Mouse (Mus musculus): Measurements from ENCODE around the gene 8030411F24Rik. TPM values are rescaled to one million over a fixed set of nuclear protein-coding genes. Genes with fewer than 3 reads are reported as not detected.
"Not testable (repeated sequence)": the region's sequence is repeated elsewhere in the genome, so short reads cannot be mapped to it uniquely, and the experiment has no call there.

Gene 8030411F24Rik
- not detected in 2 replicates for polyA plus RNA-seq (2015; fragmentation: Nextera tagmentation; extraction: Ambion mirVana)

DNA sequence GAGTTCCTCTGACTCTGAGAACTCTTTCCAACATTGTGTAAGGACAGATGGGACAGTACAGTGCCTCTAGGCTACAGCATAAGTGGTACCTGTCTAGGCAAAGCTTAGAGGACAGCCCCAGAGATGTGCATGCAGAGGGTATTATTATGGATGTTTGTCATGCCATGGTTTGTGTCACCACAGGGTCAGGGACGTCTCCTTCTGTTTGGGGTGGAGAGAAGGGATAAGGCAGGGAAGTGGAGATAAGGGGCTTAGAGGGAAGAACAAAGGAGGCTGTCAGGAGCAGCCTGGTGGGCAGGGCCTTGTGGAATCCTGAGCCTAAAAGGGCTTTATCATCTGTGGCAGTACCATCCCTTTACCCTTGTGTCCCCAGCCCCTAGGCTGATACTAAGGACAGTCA is at the start of gene 8030411F24Rik:
TSS of gene 8030411F24Rik (plus strand) at position 301 of the 400 bp plus-strand sequence.
- no peaks in the 10 kb centered on the region for H3K9me3 ChIP-seq
- no peaks in the 10 kb centered on the region for H3K36me3 ChIP-seq
- H3K9ac ChIP-seq (replicated peaks): no peak within 1 kb of the TSS
- no peaks in the 10 kb centered on the region for H3K4me1 ChIP-seq
- ATAC-seq (replicated peaks): no peak
- no peak within 1 kb of the TSS for H3K4me3 ChIP-seq
- H3K27ac ChIP-seq (replicated peaks): no peak within 1 kb of the TSS
- WGBS: 15% methylated on average over 1 of the region's 1 CpGs
- no peak within 1 kb of the TSS for H3K4me2 ChIP-seq (replicated peaks)
- H3K27me3 ChIP-seq: no peaks in the 10 kb centered on the region

DNA sequence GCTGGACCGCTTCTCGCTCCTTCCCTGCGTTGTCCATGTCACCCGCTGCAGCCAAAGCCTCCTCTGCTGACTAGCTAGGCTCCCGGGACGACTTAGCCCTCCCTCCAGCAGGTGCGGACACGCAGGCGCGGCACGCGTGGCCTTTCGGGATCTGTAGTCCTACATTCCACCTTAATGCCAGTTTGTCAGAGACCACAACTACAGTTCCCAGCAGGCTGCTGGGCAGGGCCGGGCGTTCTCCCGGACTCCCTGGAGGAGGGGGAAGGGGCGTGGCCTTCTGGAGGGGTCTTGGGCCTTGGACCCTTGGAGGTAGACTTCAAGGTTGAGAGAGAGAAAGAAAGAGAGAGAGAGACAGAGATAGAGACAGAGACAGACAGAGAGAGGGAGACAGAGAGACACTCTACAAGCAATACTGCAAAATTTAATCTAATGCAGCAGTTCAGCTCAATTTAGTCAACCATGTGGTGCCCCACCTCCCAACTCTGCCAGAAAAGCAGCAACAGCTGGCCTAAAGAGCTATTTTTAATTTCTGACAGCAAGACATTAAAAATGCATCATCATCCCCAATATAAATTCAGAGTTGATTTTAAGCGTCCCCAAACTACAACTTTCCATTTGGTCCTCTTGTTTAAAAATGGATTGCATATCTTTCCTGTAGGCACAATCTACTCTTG is 49.3 kb upstream of the 8030411F24Rik start, which contains the start of gene Napb:
TSS of gene Napb (minus strand) at position 141 of the 674 bp plus-strand sequence.
- WGBS: 5% methylated on average over 18 of the region's 18 CpGs
- Histone ChIP-seq H3K9ac (replicated peaks) (peak within 1 kb of the TSS; percentile 92), H3K27ac (replicated peaks) (peak within 1 kb of the TSS; percentile 65), H3K9me3 (no peaks in the 10 kb centered on the region), H3K36me3 (no peaks in the 10 kb centered on the region), H3K4me1 (peaks cover 16% of the 10 kb centered on the region), H3K4me3 (peak within 1 kb of the TSS; percentile 81), H3K27me3 (no peaks in the 10 kb centered on the region), H3K4me2 (replicated peaks) (peak within 1 kb of the TSS; percentile 65)
- peak; percentile 100 for ATAC-seq (replicated peaks)

DNA sequence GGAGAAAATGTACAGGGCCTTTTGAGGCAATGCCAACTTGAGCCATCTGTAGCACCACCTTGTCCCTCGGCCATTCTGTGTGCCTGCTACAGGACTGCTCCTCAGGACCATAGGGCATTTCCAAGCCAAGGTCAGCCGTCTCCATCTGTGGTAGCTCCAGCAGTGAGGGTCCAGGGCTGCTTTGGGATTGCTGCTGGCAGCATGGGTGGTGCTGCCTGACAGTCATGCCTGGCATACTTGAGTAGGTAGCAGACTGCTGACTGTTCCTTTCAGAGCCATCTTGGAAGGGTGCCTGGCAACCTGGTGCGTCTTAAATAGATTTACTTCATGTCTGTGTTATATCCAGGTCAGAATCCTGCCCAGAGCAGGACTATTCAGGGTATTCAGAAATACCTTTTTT is 38.8 kb upstream of the 8030411F24Rik start:
- peak; percentile 82 for ATAC-seq (replicated peaks)

DNA sequence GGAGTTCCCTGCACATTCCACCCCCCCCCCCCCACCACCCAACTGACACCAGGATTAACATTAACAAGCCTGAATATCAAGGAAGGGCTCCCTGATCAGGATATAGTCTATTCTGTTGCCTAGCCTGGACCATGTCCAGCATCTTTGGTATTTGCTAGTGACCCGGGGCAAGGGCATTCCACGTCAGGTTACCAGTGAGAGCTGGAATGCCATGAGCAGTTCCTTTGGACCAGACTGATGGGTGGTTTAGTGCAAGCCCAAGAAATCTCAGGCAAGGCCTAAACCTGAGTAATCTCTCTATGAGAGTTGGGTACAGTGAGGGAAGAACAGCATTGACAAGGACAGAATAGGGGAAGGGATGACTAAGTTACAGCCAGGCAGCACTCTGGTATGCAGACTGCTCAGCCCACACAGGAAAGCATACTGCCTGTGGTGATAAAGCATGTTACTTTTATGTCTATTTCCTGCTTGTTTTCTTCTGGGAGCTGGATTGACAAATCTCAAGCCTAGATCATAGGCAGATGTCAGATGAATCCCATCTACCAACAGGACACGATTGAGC is 37.9 kb upstream of the 8030411F24Rik start:
- Histone ChIP-seq H3K27ac (replicated peaks) (no peak overlapping the region), H3K4me3 (no peak overlapping the region), H3K36me3 (no peaks in the 10 kb centered on the region), H3K4me1 (0 out of 2 replicates have a peak, but pooled peaks cover 7% of the 10 kb centered on the region), H3K9ac (replicated peaks) (no peak overlapping the region), H3K27me3 (no peaks in the 10 kb centered on the region), H3K9me3 (no peaks in the 10 kb centered on the region), H3K4me2 (replicated peaks) (no peak overlapping the region)
- ATAC-seq (replicated peaks): 0 out of 2 replicates have a peak, but pooled peaks have one; percentile 26
- 85% methylated on average over 3 of the region's 3 CpGs for WGBS

More for the DNA sequence above, 38.8 kb upstream of the 8030411F24Rik start:
- Histone ChIP-seq H3K36me3 (no peaks in the 10 kb centered on the region), H3K4me2 (replicated peaks) (no peak overlapping the region), H3K9ac (replicated peaks) (no peak overlapping the region), H3K4me1 (0 out of 2 replicates have a peak, but pooled peaks cover 7% of the 10 kb centered on the region), H3K4me3 (no peak overlapping the region), H3K27ac (replicated peaks) (peak overlapping the region; percentile 50), H3K9me3 (no peaks in the 10 kb centered on the region), H3K27me3 (no peaks in the 10 kb centered on the region)
- WGBS: 54% methylated on average over 3 of the region's 3 CpGs

DNA sequence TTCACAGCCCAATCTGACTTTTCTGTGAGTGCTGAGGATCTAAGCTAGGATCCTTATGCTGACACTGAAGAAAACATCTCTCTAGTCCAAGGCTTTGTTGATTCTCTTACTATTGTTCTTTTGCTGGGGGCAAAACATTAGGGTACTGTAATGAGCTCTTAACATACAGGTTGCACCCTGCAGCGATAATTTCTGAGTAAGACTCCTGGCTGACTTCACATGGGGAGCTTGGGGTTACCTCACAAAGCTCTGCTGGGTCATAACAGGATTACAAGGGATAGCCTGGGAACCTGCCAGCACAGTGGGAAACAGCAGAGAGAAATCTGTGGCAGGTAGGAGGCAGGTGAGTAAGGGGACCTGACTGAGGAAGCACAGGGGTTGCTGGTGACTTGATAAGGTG is 31.8 kb upstream of the 8030411F24Rik start, which contains the start of gene Cstl1:
TSS of gene Cstl1 (plus strand) at position 301 of the 400 bp plus-strand sequence.
- Histone ChIP-seq H3K27me3 (no peaks in the 10 kb centered on the region), H3K36me3 (no peaks in the 10 kb centered on the region), H3K9ac (replicated peaks) (no peak within 1 kb of the TSS), H3K9me3 (no peaks in the 10 kb centered on the region), H3K4me1 (peaks cover 2% of the 10 kb centered on the region; the same call in 1 of the 2 replicates), H3K27ac (replicated peaks) (no peak within 1 kb of the TSS), H3K4me3 (no peak within 1 kb of the TSS), H3K4me2 (replicated peaks) (no peak within 1 kb of the TSS)
- 79% methylated on average over 1 of the region's 1 CpGs for WGBS
- ATAC-seq (replicated peaks): no peak

DNA sequence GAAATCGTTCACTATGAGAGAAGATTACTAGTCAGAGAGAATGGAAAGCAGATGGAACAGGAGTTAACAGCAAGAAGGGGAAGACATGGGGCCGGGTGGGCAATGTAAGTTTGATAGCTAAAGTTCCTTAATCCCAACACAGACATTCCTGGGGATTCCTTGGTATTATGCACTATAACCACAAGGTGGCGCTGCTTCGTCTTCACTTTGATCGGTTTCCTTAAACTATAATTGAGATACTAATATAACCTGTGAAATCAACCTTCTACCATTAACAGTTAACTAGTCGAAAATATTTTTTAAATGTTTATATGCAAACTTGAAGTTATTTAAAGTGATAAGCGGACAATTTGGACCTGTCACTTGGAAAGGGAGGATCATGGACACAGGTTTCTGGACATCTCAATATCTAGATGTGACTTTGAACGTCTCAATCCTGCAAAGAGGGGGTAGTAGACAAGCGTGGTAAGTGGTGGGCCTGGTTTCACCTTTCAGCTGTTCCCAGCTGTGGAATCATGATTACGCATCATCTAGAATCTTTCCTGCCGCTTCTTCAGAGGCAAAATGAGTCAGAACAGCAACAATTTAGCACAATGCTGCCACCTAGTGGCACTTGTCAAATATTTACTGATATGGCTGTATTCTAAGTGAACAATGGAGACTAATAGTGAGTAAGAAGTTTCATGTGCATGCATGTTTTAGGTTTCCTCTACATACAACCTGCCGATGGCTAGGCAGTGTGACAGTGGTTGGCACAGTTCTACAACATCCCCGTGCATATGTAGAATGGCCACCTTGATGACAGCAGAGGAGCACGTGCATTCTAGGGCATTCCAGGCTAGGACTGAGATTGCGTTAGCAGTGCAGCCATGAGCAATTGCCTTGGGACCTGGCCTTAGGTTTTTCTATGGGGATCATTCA is 29.7 kb upstream of the 8030411F24Rik start:
- ATAC-seq (replicated peaks): peak; percentile 87
- no peak overlapping the region for H3K27ac ChIP-seq (replicated peaks)
- WGBS: 17% methylated on average over 15 of the region's 15 CpGs
- no peaks in the 10 kb centered on the region for H3K27me3 ChIP-seq
- H3K36me3 ChIP-seq: no peaks in the 10 kb centered on the region
- peak overlapping the region; percentile 32 for H3K4me3 ChIP-seq
- H3K4me1 ChIP-seq: peaks cover 2% of the 10 kb centered on the region; the same call in 1 of the 2 replicates
- H3K4me2 ChIP-seq (replicated peaks): peak overlapping the region; percentile 51
- H3K9ac ChIP-seq (replicated peaks): peak overlapping the region; percentile 34; the same call in 1 of the 2 replicates
- no peaks in the 10 kb centered on the region for H3K9me3 ChIP-seq

DNA sequence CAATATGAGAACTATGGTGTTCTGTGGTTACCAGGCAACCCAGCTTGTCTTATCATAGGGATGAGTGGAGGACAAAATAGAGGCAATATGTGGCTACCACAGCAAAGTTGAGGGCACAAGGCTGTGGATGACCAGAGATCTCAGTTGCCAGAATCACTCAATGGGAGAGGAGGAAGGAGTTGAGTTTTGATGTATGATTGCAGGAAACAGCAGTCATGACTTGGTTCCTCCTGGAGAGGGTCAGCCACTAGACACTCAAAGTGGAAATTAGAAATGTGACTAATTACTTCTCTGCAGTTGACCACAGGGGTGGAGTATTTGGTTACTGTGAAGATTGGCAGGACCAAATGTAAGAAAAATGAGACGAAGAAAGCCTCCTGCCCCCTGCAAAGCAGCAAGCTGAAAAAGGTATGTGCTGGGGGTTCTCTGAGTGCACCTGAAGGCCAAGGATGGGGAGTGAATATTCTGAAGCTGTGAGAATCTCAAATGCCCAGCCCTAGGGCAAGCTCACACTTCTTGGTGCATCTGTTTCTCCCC is 27.4 kb upstream of the 8030411F24Rik start:
- H3K9ac ChIP-seq (replicated peaks): no peak overlapping the region
- H3K9me3 ChIP-seq: no peaks in the 10 kb centered on the region
- H3K4me2 ChIP-seq (replicated peaks): no peak overlapping the region
- WGBS: 65% methylated on average over 1 of the region's 1 CpGs
- ATAC-seq (replicated peaks): no peak
- no peak overlapping the region for H3K4me3 ChIP-seq
- H3K36me3 ChIP-seq: no peaks in the 10 kb centered on the region
- no peak overlapping the region for H3K27ac ChIP-seq (replicated peaks)
- no peaks in the 10 kb centered on the region for H3K27me3 ChIP-seq
- H3K4me1 ChIP-seq: peaks cover 2% of the 10 kb centered on the region; the same call in 1 of the 2 replicates

DNA sequence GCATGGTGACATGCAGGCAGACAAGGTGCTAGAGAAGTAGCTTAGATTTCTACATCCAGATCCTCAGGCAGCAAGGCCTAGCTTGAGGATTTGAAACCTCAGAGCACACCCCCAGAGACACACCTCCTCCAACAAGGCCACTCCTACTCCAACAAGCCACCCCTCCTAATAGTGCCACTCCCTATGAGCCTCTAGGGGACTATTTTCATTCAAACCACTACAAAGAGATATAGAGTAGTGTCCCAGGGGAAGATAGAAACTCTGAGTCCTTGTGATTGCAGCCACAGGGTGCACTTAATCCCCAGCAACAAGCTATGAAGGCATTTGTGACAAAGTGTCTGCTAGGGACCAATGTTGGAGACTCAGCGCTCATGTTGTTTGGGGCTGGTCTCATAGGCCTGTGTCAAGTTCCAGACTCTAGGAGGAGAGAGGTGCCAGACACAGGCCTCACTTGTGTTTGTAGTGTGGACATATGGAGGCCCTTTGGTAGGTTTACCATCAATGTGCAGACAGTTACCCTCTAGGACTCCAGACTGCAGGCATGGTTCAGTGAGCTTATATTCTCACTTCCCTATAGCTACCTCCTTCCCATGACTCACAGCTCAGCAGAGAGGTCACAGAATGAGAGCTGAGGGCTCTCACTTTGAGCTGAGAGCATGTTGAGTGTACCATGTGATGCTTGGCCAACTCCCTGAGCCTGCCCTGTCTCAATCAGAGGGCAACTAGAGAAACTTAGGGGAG is 18.0 kb upstream of the 8030411F24Rik start:
- 93% methylated on average over 1 of the region's 1 CpGs for WGBS
- Histone ChIP-seq H3K4me3 (no peak overlapping the region), H3K9ac (replicated peaks) (no peak overlapping the region), H3K4me2 (replicated peaks) (no peak overlapping the region), H3K27me3 (no peaks in the 10 kb centered on the region), H3K27ac (replicated peaks) (no peak overlapping the region), H3K36me3 (no peaks in the 10 kb centered on the region), H3K9me3 (no peaks in the 10 kb centered on the region), H3K4me1 (no peaks in the 10 kb centered on the region)
- no peak for ATAC-seq (replicated peaks)

DNA sequence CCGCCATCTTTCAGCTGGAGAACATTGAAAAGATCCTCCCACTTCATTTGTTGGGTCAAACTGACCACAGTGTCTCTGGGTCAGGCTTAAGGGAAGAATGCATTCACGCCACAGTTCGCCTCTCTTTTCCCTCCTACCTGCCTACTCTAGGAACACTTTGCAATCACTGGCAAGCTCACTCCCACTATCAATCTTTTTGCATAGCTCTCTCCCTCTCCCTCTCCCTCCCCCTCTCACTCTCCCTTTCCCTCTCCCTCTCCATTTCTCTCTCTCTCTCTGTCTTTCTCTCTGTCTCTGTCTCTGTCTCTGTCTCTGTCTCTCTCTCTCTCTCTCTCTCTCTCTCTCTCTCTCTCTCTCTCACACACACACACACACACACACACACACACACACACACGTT is 10.4 kb upstream of the 8030411F24Rik start, which contains the start of gene Cst11:
TSS of gene Cst11 (minus strand) at position 101 of the 400 bp plus-strand sequence.
- not testable (repeated sequence) for H3K36me3 ChIP-seq; H3K27ac ChIP-seq (replicated peaks); H3K4me3 ChIP-seq; H3K9me3 ChIP-seq; H3K4me2 ChIP-seq (replicated peaks); H3K27me3 ChIP-seq; ATAC-seq (replicated peaks); H3K4me1 ChIP-seq; H3K9ac ChIP-seq (replicated peaks)
- 83% methylated on average over 4 of the region's 4 CpGs for WGBS

DNA sequence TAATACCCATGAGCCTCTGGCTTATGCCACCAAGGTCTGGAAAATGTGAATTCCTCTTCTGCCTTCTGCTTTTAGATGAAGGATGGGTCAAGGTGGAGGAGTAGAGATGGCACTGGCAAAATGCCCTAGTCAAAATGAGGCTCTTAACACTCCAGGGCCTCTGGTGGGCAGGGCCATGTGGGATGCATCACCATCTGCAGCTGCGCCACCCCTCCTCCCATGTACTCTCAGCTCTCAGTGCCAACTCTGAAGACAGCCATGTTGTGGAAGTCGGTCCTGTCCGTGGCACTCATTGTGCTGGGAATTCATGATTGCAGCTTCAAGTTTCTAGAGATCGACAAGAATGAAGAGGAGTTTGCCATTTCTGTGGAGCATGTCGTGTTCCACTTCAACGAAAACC is 7.3 kb downstream of the 8030411F24Rik start, which contains the start of gene Cst12:
TSS of gene Cst12 (plus strand) at position 220 of the 400 bp plus-strand sequence.
- Histone ChIP-seq H3K9me3 (no peaks in the 10 kb centered on the region), H3K4me2 (replicated peaks) (no peak within 1 kb of the TSS), H3K27ac (replicated peaks) (no peak within 1 kb of the TSS), H3K4me1 (no peaks in the 10 kb centered on the region), H3K36me3 (no peaks in the 10 kb centered on the region), H3K9ac (replicated peaks) (no peak within 1 kb of the TSS), H3K4me3 (no peak within 1 kb of the TSS), H3K27me3 (no peaks in the 10 kb centered on the region)
- WGBS: 92% methylated on average over 6 of the region's 6 CpGs
- ATAC-seq (replicated peaks): no peak

DNA sequence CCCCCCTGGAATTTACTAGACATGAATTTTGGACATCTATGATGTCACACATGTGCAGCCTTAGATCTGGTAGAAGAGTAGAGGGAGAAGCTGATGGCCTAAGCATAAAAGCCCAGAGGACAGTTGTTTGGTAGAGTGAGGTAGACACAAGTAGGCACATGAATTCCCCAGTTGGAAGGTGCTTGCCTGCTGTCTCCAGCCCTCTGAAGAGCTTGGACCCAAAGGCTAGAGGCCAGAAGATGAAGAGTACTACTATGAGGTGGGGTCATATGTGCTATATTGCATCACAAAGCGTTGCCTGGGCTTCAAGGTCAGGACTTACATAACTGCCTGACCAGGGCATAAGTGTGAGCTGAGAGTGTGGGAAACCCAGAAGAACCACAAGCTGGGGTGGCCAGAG is 16.7 kb downstream of the 8030411F24Rik start, which contains the start of gene Cst8:
TSS of gene Cst8 (plus strand) at position 301 of the 400 bp plus-strand sequence.
- Histone ChIP-seq H3K9ac (replicated peaks) (no peak within 1 kb of the TSS), H3K4me1 (no peaks in the 10 kb centered on the region), H3K4me3 (no peak within 1 kb of the TSS), H3K9me3 (no peaks in the 10 kb centered on the region), H3K27me3 (no peaks in the 10 kb centered on the region), H3K4me2 (replicated peaks) (no peak within 1 kb of the TSS), H3K27ac (replicated peaks) (no peak within 1 kb of the TSS), H3K36me3 (no peaks in the 10 kb centered on the region)
- WGBS: 92% methylated on average over 1 of the region's 1 CpGs
- ATAC-seq (replicated peaks): no peak
